Mouse (Mus musculus) CH12.LX (cell line): ENCODE results near the gene Dnase1l3. TPM values are rescaled to one million over a fixed set of nuclear protein-coding genes. Genes with fewer than 3 reads are reported as not detected.

Experiments
- DNase-seq: peaks from one replicate; pipeline ENCODE4 v3.0.0-alpha.2; 2013; ENCODE audit errors: extremely low read depth
- H3K27ac ChIP-seq: 2 replicates; pipeline ENCODE4 v1.5.1; 2012; ENCODE audit warnings: low read depth, mild to moderate bottlenecking, control low read depth, moderate library complexity; ENCODE audit not compliant: insufficient read depth
- H3K27me3 ChIP-seq: replicated peaks from 2 replicates; pipeline ENCODE3; 2012; ENCODE audit warnings: inconsistent platforms
- H3K36me3 ChIP-seq, 2 experiments: replicated peaks in 1 of 2; 2 replicates each; pipeline versions ENCODE3 to v1.6.1; 2012; ENCODE audit warnings: inconsistent platforms in 1 of 2, low read length in 1 of 2, mild to moderate bottlenecking in 1 of 2, mixed read lengths in 1 of 2, moderate library complexity in 1 of 2; ENCODE audit not compliant: control insufficient read depth in 1 of 2, insufficient read depth in 1 of 2
- H3K4me1 ChIP-seq, 2 experiments: 2 replicates each; pipeline ENCODE4 v1.6.1; 2012; ENCODE audit warnings: inconsistent platforms in 1 of 2, moderate library complexity in 1 of 2; ENCODE audit not compliant: insufficient read depth in 2 of 2, control insufficient read depth in 1 of 2
- H3K4me2 ChIP-seq: 2 replicates; pipeline ENCODE4 v1.6.1; 2012; ENCODE audit warnings: low read depth, mild to moderate bottlenecking, control low read depth; ENCODE audit not compliant: poor library complexity, insufficient read depth, severe bottlenecking
- H3K4me3 ChIP-seq, 3 experiments: fragments of 150-350 bp in 1 of 3; sonication (generic) in 1 of 3; replicated peaks in 1 of 3; 2 replicates each; pipeline versions ENCODE3 to v1.5.1; 2011 to 2012; ENCODE audit warnings: low read depth in 2 of 3, low read length in 2 of 3, mild to moderate bottlenecking in 2 of 3, moderate library complexity in 2 of 3, control low read depth in 1 of 3, improper control_type of control experiment in 1 of 3, inconsistent platforms in 1 of 3, mixed read lengths in 1 of 3; ENCODE audit not compliant: poor library complexity in 1 of 3
- H3K79me2 ChIP-seq: replicated peaks from 2 replicates; pipeline ENCODE4 v1.6.1; 2012; ENCODE audit warnings: mild to moderate bottlenecking, moderate library complexity; ENCODE audit not compliant: control insufficient read depth, poor library complexity, insufficient read depth, severe bottlenecking; ENCODE audit errors: extremely low read depth
- H3K9ac ChIP-seq: 2 replicates; pipeline ENCODE4 v1.6.1; 2012; ENCODE audit warnings: low read depth, mild to moderate bottlenecking, control low read depth, moderate library complexity; ENCODE audit not compliant: insufficient read depth
- H3K9me3 ChIP-seq: replicated peaks from 2 replicates; pipeline ENCODE3; 2012; ENCODE audit warnings: low read length, inconsistent platforms, mixed read lengths
- ELF1 ChIP-seq: IDR thresholded peaks from 2 replicates; pipeline ENCODE4 v1.6.1; 2014; ENCODE audit warnings: low read depth, mild to moderate bottlenecking, inconsistent platforms, low read length, improper control_type of control experiment
- EP300 ChIP-seq: IDR thresholded peaks from 2 replicates; pipeline ENCODE4 v1.6.1; 2011; ENCODE audit warnings: low read length, improper control_type of control experiment
- MYC ChIP-seq: IDR thresholded peaks from 2 replicates; pipeline ENCODE4 v1.6.1; 2011; ENCODE audit warnings: low read depth, mild to moderate bottlenecking, improper control_type of control experiment, low read length
- NELFE ChIP-seq: IDR thresholded peaks from 2 replicates; pipeline ENCODE4 v1.6.1; 2011; ENCODE audit warnings: low read depth, low read length, improper control_type of control experiment
- POLR2AphosphoS2 ChIP-seq: IDR thresholded peaks from 2 replicates; pipeline ENCODE4 v1.6.1; 2011; ENCODE audit warnings: low read depth, low read length, improper control_type of control experiment
- RCOR1 ChIP-seq: conservative IDR thresholded peaks from 2 replicates; pipeline ENCODE4 v1.6.1; 2012; ENCODE audit warnings: low read depth, mild to moderate bottlenecking, inconsistent platforms, low read length, improper control_type of control experiment
- SIN3A ChIP-seq: IDR thresholded peaks from 2 replicates; pipeline ENCODE4 v1.6.1; 2012; ENCODE audit warnings: low read length, improper control_type of control experiment, inconsistent platforms
- TCF12 ChIP-seq: IDR thresholded peaks from 2 replicates; pipeline ENCODE4 v1.6.1; 2014; ENCODE audit warnings: low read depth, mild to moderate bottlenecking, inconsistent platforms, low read length, improper control_type of control experiment
- USF1 ChIP-seq: IDR thresholded peaks from 2 replicates; pipeline ENCODE4 v1.6.1; 2014; ENCODE audit warnings: low read depth, mild to moderate bottlenecking, inconsistent platforms, low read length, improper control_type of control experiment
- ZKSCAN1 ChIP-seq: IDR thresholded peaks from 2 replicates; pipeline ENCODE4 v1.6.1; 2012; ENCODE audit warnings: low read depth, inconsistent platforms, low read length, improper control_type of control experiment, borderline replicate concordance
- dilution Hi-C: fragments of 300-500 bp; cut with MboI; formaldehyde crosslinking; loops from 2 replicates; pipeline ENCODE4 v1.14.3; 2020; ENCODE audit warnings: low sequenced_read_pairs; ENCODE audit not compliant: extremely low pct_unique_long_range_greater_than_20kb, extremely low pct_ligation_motif_present
- in situ Hi-C: fragments of 300-500 bp; cut with MboI; formaldehyde crosslinking; loops from 3 replicates; pipeline ENCODE4 v1.14.3; 2019; ENCODE audit warnings: low sequenced_read_pairs, low pct_ligation_motif_present, low pct_unique_long_range_greater_than_20kb, mixed read lengths
- polyA plus RNA-seq: library from polyadenylated mRNA; unstranded; fragments of >175 nt; gene quantifications from 2 replicates; pipeline ENCODE4 v1.2.1, GENCODE M21; 2012; ENCODE audit warnings: low read depth; ENCODE audit not compliant: insufficient read length
- total RNA-seq, 2 experiments: library from RNA; depleted of rRNA; stranded (reverse); fragments of 300-350 nt in 1 of 2; fragments of >200 nt in 1 of 2; gene quantifications; 2 replicates each; pipeline ENCODE4 v1.2.3; 2012 to 2014

Dnase1l3 gene
- total and polyA plus RNA-seq, 3 experiments: 2.5 to 36.0 (median 2.9) TPM

GRCm38 (mm10) chr14:8038150-8038549 is 43.8 kb upstream of the Dnase1l3 start:
- in situ Hi-C loops: no loop called here
- peaks cover 8 to 49% of the 10 kb centered on the region in 2 experiments for H3K36me3 ChIP-seq
- no peaks in the 10 kb centered on the region; the same call in 1 of the 2 replicates for H3K79me2 ChIP-seq
- dilution Hi-C loops: no loop called here
- H3K4me1 ChIP-seq: peaks cover 16 to 32% of the 10 kb centered on the region in 2 experiments
- H3K27ac ChIP-seq: no peak overlapping the region
- H3K4me2 ChIP-seq: no peak overlapping the region
- H3K9me3 ChIP-seq: no peaks in the 10 kb centered on the region
- TF ChIP-seq NELFE: no peak
- TF ChIP-seq SIN3A: no peak
- TF ChIP-seq MYC: no peak
- no peak for TF ChIP-seq RCOR1
- TF ChIP-seq USF1: no peak
- no peak for TF ChIP-seq ZKSCAN1
- TF ChIP-seq TCF12: no peak
- H3K27me3 ChIP-seq: no peaks in the 10 kb centered on the region
- no peak for DNase-seq
- H3K9ac ChIP-seq: no peak overlapping the region
- no peak overlapping the region for H3K4me3 ChIP-seq

GRCm38 (mm10) chr14:8036406-8036805 is 42.0 kb upstream of the Dnase1l3 start:
- TF ChIP-seq EP300: no peak
- no peak for TF ChIP-seq POLR2AphosphoS2
- dilution Hi-C loops: no loop called here
- Histone ChIP-seq H3K79me2 (no peaks in the 10 kb centered on the region), H3K9ac (no peak overlapping the region), H3K4me1 (peaks cover 16 to 31% of the 10 kb centered on the region in 2 experiments), H3K27ac (no peak overlapping the region), H3K4me2 (no peak overlapping the region), H3K4me3 (no peak overlapping the region), H3K36me3 (peaks cover 3 to 46% of the 10 kb centered on the region in 2 experiments), H3K9me3 (no peaks in the 10 kb centered on the region), H3K27me3 (no peaks in the 10 kb centered on the region)
- in situ Hi-C loops: no loop called here
- no peak for DNase-seq

GRCm38 (mm10) chr14:8035951-8036350 is 41.6 kb upstream of the Dnase1l3 start:
- Histone ChIP-seq H3K4me3 (no peak overlapping the region), H3K9ac (no peak overlapping the region), H3K79me2 (no peaks in the 10 kb centered on the region), H3K4me2 (no peak overlapping the region), H3K27me3 (no peaks in the 10 kb centered on the region), H3K36me3 (peaks cover 3 to 49% of the 10 kb centered on the region in 2 experiments), H3K27ac (no peak overlapping the region), H3K9me3 (no peaks in the 10 kb centered on the region), H3K4me1 (peaks cover 16 to 31% of the 10 kb centered on the region in 2 experiments)
- in situ Hi-C loops (no loop called here), dilution Hi-C loops (no loop called here)
- no peak for TF ChIP-seq ELF1
- no peak for DNase-seq
